Mouse (Mus musculus): ENCODE data around the gene Dclk3.

Dclk3 gene

DNA sequence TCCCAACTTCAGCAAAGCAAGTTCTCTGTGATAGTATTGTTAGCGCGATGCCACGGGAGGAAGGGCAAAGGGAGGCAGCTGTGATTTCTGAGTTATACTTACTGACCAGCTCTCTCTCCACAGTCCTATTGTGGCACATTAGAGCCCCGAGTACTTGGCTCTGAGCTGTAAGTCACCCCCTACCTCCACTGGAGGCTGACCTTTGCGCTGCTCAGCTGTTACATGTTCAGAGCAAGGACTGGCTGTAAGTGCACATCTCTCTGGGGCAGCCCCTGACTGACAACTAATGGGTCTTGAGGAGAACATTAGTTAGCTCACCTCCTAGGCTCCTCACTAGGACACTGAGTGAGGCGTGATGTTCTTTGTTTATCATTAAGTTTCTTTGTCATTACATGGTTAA, 1.6 kb downstream of the Dclk3 start:
- no peak for DNase-seq (ENCODE audit: low read depth)

GRCm38 (mm10) chr9:111441151-111441550, 2.3 kb downstream of the Dclk3 start:
- no peak for DNase-seq (ENCODE audit: low read depth)

DNA sequence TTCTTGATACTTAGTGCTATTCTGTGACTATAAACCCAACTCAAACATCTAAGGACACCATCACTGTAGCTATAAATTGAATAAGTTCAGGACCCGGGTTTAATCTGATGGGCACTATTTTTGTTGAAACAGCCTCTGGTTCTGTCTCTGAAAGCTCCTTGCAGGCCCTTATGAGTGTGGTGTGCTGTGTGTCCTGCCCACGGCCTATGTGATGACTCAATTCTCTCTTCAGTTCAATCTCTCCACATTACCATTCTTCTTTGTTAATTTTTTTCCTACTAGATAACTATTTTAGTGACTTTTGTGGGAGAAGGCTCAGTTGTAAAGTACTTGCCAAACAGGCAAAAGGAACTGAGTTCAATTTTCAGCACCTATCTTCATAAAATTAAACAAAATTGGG, 7.3 kb downstream of the Dclk3 start:
- no peak for DNase-seq (ENCODE audit: low read depth)

GRCm38 (mm10) chr9:111448976-111449375, 10.1 kb downstream of the Dclk3 start:
- DNase-seq (ENCODE audit: low read depth) = no peak

GRCm38 (mm10) chr9:111449880-111450279, 11.0 kb downstream of the Dclk3 start:
- no peak for DNase-seq (ENCODE audit: low read depth)

DNA sequence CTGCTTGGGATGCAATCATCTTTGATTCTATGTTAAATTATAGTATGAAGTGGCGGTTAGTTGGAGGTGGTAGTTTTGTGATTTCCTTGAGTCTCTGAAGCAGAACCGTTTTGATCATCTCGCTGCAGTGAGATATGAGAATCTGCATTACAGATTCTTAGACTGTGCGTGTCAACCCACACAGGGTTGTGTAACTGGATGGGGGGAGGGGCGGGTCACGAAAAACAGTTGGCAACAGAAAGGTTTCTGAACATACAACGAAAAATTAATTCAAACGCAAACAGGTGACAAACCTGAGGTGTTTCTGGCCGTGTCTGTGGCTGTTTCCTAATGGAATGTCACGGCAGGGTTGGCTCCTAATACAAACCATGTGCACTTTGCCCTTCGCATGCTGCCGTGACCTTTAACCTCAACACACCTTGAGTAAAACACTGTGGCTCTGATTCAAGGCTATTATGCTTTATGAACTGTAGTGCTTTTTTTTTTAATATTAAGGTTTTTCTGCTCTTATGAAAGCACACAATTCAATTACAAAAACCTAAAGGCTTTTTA, 12.0 kb downstream of the Dclk3 start:
- DNase-seq (ENCODE audit: low read depth) = no peak

GRCm38 (mm10) chr9:111453895-111454294, 15.0 kb downstream of the Dclk3 start:
- DNase-seq (ENCODE audit: low read depth) = no peak

DNA sequence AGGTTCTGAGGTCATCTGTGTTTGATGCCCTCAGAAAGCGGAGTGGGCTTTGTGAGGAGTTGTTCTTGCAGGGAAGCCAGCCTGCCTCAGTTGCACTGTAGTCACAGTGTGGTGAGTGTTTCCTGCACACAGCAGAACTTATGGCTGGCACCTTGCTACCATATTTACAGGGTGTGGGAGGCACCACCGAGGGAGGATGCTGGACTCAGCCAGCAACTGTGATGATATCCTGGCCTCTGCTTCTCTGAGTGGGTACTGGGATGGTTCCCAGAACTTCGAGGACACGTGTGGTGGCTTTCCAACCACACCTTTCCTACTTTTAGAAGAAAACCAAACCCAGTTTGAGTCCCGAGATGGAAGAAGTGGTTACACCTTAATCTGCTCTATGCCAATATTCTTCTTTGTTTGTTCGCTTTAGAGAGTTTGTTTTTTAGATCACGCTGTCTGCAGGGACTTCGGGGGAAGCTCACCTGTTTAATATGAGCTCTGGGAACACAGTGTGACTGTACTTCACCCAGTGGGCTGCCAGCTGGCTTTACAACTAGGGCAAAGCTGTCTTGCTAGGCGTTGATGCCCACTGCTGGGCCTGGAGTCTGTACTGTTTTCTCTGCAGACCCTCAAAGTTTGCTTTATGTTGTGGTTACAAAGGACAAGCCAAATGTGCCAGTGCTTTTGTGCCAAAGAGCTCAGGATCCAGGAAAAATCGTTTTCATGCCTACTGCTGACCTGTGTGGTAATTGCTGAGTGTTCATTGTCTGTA, 18.5 kb downstream of the Dclk3 start:
- DNase-seq (ENCODE audit: low read depth) = no peak

GRCm38 (mm10) chr9:111457936-111458310, 19.0 kb downstream of the Dclk3 start:
- DNase-seq (ENCODE audit: low read depth) = no peak

GRCm38 (mm10) chr9:111459466-111459865, 20.6 kb downstream of the Dclk3 start:
- no peak for DNase-seq (ENCODE audit: low read depth)

GRCm38 (mm10) chr9:111460201-111460814, 21.4 kb downstream of the Dclk3 start:
- no peak for DNase-seq (ENCODE audit: low read depth)

- no peak for DNase-seq (ENCODE audit: low read depth)
Measured at GRCm38 (mm10) chr9:111461415-111462103, 22.7 kb downstream of the Dclk3 start.

- DNase-seq (ENCODE audit: low read depth) = no peak
Measured at GRCm38 (mm10) chr9:111465666-111466065, 26.8 kb downstream of the Dclk3 start.

DNA sequence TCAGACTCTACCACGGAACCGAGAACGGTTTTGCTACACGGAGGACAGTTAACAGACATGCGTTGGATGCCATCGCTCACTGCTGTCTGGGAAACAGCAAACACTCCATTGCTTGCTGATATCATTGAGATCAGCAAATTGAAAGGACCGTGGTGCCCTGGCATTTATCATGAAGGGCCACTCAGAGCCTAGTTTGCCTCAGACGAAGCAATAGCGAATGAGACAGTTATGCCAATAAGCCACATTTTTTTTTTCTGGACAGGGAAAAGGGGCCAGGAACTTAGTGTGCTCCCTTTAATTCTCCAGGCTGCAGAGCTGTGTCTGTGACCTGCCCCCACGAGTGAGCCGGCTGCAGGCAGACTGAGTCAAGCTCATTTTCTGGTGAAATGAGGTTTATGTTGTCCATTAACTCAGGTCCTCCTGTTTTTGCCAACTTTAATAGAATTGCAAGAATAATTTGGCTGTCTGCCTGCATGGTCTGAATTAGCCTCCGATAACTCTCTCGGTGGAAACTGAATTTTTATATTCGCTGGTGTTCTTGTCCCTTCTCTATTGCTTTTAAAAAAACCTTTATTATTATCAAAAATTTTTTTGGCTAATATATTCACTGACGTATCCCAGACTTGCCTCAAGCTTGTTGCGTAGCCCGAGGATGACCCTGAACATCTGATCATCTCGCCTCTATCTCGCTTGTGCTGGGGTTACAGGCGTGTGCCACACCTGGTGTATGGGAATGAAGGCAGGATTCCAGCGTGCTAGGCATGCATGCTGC, 35.0 kb downstream of the Dclk3 start:
- no peak for DNase-seq (ENCODE audit: low read depth)

GRCm38 (mm10) chr9:111474458-111474745, 35.5 kb downstream of the Dclk3 start:
- no peak for DNase-seq (ENCODE audit: low read depth)

DNA sequence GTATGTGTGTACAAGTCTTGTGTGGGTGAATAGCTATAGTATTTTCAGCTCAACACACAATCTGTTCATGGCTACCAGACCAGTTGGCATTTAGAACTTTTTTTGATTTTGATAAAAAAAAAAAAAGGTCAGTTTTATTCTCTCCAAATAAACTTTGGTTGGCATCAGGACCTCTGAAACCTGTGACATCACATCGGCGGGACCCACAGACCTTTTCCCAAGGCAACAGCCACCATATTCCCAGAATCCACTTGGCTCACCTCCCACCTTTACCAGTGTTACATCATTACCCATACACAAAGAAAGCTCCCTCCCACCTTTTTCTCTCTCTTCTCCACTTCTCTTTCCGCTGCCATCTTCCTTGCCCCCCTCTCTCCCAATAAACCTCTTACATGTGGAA, 36.4 kb downstream of the Dclk3 start:
- DNase-seq (ENCODE audit: low read depth) = no peak

- DNase-seq (ENCODE audit: low read depth) = no peak
Measured at GRCm38 (mm10) chr9:111475973-111476372, 37.1 kb downstream of the Dclk3 start.

DNA sequence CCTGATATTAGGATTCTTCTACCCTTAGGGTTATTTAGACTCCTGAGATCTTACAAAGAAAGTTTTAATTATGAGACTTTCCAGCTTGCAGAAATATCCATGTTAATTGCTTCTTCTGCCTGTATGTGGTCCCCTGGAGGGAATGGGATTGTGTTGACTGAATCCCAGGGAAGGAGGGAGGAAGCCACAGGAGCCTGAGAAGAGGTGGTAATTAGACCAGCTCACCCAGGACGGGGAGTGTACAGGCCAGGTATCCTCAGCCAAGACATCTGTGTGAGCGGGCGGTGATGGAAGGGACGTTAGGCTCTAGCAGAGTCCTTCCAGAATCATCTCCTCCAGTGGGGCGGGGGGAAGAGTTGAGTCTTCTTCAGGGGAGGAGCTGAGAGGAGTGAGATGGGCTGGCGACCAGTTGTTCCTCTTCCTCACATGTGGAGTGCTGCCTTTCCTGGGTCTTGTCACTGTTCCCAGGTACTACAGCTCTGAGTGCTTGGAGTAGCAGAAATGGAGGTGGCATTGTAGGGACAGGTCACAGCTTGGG, 37.7 kb downstream of the Dclk3 start:
- no peak for DNase-seq (ENCODE audit: low read depth)

- no peak for DNase-seq (ENCODE audit: low read depth)
Measured at GRCm38 (mm10) chr9:111478853-111479490, 40.1 kb downstream of the Dclk3 start.

DNA sequence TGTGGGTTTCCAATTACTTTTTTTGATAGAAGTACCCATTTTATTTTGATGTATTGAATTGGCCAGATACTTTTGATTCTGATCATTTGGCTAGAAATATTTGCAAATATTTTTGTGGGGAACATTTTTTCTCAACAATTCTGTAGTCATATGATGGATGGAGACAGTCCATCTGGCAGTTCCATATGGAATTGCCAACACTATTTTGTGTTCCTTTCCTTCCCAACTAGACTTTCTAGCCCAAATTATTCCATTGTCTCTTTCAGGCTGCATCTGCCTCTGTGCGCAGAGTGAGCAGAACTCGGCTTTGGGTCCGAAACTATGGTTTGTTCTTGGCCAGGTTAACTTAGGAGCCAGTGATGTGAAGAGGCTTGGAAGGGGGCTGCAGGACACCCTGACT, 42.1 kb downstream of the Dclk3 start:
- no peak for DNase-seq (ENCODE audit: low read depth)

GRCm38 (mm10) chr9:111486645-111487477, 48.0 kb downstream of the Dclk3 start:
- DNase-seq (ENCODE audit: low read depth) = no peak

Measured in induced T-regulatory cell, adult 2 months (primary cell).